Mouse (Mus musculus): ENCODE measurements at regions not wholly inside any gene's neighbourhood (a gene's known extent, or its start where the extent isn't known, plus 50 kb on each side); places are given as distances from the start of the nearest gene placed in this dataset.

- no peak for DNase-seq (ENCODE audit: low spot score)
These were observed 114.1 kb upstream of the Ppm1h start for GRCm38 (mm10) chr10:122564473-122564872.

DNA sequence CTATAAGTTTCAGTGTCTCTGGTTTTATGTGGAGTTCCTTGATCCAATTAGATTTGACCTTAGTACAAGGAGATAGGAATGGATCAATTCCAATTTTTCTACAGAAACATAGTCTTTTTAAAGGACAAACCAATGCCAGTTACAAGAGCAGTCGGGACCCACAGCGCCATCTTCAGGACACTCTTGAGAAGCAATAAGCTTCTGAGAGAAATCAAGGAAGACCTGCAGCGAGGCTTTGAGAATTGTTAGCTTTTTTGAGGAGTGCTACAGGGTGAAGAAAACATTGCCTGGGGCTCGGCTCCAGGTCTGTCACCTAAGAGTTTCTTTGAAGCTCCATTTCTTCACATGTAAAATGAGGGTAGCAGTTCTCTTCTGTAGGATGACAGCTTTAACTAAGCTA is 112.0 kb upstream of the Ppm1h start:
- no peak for DNase-seq (ENCODE audit: low spot score)

DNA sequence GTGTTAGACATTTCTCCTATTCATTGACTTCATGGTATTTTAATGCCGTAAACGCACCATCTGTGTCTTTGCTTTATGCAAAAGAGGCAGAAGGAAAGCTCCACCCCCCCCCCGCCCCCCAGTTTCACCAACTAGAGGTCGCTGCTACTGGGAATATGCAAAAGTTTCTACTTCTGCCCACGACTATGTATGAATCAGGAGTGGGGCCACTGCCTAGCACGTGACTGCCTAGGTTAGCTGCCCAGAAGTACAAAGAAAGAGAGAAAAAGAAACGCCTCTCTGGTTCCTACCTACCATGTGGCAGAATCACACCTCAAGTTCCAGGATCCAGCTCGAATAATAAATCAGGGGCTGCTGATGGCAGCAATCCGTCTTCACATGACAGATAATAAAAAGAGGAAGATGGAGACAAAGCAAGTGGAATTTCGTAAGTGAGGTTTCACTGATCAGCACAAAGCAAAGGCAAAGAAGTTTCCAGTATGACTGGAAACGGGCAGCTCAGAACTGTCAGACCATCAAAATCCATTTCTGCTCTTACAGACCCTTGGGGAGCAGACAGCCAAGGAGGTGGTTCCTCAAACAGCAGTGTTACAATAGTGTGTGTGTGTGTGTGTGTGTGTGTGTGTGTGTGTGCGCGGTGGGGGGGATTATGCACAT is 108.9 kb upstream of the Ppm1h start:
- DNase-seq (ENCODE audit: low spot score): no peak

- no peak for DNase-seq (ENCODE audit: low spot score)
These were observed 107.5 kb upstream of the Ppm1h start for GRCm38 (mm10) chr10:122570909-122571551.

GRCm38 (mm10) chr10:122576171-122577063 is 102.1 kb upstream of the Ppm1h start:
- DNase-seq (ENCODE audit: low spot score): no peak

DNA sequence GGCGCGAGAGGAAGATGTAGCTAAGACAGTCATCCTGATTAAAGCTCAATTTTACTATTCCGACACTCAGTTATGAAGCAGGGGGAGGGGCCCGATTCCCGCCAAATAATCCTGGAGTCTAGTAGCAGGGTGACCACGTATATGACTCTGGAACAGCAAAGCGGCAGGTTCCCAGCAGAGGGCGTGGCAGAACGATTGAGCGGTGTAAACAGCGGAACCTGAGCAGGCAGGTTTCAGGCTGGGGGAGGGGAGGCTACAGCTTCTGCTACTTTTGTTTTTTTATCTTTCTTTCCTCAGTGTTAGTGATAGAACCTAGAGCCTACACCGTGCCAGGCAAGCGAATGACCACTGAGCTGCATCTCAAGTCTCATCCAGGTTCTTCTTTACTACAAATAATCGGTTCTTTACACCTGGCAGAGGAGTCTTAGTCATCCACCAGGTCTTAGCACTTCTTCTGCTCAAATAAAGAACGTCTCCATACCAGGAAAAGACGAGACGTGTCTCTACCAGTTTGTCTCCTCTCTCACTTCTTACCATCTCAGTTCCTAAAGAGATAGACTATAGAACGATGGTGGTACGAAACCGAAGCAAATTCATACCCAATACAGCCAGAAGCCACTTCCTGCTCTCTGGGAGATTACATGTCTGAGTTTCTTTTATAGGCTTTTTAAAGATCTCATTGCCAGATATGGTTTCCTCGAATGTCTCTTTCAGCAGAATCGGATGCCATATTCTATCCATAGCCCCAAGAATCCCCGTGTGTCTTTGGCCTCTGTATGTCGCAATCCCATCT is 100.2 kb upstream of the Ppm1h start:
- DNase-seq (ENCODE audit: low spot score): no peak

- DNase-seq (ENCODE audit: low spot score): no peak
These were observed 97.5 kb upstream of the Ppm1h start for GRCm38 (mm10) chr10:122581096-122581495.

DNA sequence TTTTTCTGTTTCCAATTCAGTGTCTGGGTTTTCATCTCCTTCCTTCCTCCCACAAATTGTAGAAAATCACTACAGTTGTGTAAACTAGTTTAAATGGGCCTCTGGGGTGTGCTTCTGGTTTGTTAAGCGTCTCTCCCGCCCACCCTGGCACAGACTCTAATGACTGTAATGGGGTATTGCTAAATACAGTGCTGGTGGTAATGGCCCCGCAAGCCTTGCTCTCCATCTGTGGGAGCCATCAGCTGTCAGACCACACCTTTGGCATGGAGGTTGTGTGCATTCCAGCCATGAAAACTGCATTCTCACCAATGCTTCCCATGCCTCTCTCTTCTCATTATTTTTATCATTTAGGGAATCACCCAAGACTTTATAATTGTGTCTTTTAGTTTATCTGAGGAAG is 91.0 kb upstream of the Ppm1h start:
- no peak for DNase-seq (ENCODE audit: low spot score)

- no peak for DNase-seq (ENCODE audit: low spot score)
These were observed 79.1 kb upstream of the Ppm1h start for GRCm38 (mm10) chr10:122599511-122599910.

DNA sequence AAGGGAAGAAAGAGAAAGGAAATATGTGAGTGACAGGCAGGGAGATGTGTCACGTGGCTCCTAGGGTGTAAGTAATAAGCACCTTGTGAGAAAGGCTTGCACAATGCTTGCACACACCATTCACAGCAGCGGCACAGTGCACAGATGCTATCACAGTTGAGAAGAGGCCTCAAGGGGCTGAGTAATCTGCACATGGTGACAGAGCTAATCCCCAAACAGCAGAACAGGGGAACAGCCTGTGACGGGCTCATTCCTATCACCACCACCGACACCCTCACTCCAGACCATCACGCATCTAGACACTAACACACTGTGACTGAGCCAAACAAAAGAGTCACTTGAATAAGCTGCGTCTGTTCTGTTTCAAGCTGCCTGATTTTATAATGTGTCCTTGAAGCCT is 76.2 kb upstream of the Ppm1h start:
- DNase-seq (ENCODE audit: low spot score): no peak

DNA sequence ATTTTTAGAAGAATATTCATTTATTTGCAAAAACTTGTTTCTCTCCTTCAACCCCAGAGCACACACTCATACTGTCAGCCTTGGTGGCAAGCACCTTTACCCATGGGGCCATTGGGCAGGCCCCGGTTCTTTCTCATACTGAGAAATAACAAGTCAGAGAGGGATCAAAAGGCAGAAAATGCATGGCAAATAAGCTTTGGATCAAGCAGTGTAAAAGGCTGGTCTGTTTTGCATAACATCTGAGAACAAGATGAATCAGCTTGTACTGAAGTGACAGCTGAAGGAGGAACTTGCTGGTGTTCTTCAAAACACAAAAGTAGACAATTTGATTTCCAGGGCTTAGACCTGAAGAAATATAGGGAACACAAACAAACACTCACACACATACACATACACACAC is 74.6 kb upstream of the Ppm1h start:
- DNase-seq (ENCODE audit: low spot score): no peak

GRCm38 (mm10) chr10:122613281-122613680 is 65.3 kb upstream of the Ppm1h start:
- DNase-seq (ENCODE audit: low spot score): no peak

DNA sequence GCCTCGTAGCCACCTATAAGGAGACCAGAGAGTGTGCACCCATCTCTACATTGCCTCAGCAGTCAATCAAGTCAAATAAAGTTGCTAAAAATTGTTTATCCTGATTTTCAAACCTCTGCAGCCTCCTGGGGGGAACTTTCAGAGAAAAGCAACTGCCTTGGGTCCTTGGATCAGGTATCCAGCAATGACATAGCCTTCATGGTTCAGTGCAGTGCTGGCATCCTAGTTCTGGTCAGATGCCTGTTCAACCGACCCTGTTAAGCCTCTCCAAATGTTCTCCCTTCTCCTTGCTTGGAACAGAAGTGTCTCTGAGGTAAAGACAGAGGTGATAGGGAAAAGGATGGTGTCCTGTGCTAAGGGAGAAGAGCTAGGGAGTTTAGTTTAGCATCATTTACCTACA is 64.7 kb upstream of the Ppm1h start:
- no peak for DNase-seq (ENCODE audit: low spot score)

- no peak for DNase-seq (ENCODE audit: low spot score)
These were observed 63.8 kb upstream of the Ppm1h start for GRCm38 (mm10) chr10:122614720-122615119.

- no peak for DNase-seq (ENCODE audit: low spot score)
These were observed 62.9 kb upstream of the Ppm1h start for GRCm38 (mm10) chr10:122615658-122616057.

- no peak for DNase-seq (ENCODE audit: low spot score)
These were observed 62.2 kb upstream of the Ppm1h start for GRCm38 (mm10) chr10:122616385-122616784.

- DNase-seq (ENCODE audit: low spot score): no peak
These were observed 59.7 kb upstream of the Ppm1h start for GRCm38 (mm10) chr10:122618854-122619253.

- DNase-seq (ENCODE audit: low spot score): peak; percentile 13
These were observed 59.0 kb upstream of the Ppm1h start for GRCm38 (mm10) chr10:122619406-122620116.
